Mouse (Mus musculus) urinary bladder, adult 18-20 months (tissue): ENCODE results near the gene Spr.
A peak's percentile ranks its signal among the peaks of the same experiment; 100 is the strongest.
"Not testable (repeated sequence)": the region's sequence is repeated elsewhere in the genome, so short reads cannot be mapped to it uniquely, and the experiment has no call there.

Experiments
- DNase-seq, 2 experiments: peaks; one replicate each; pipeline ENCODE4 v3.0.0; 2022; ENCODE audit warnings: low spot score in 2 of 2, mixed read lengths in 2 of 2

Spr gene

DNA sequence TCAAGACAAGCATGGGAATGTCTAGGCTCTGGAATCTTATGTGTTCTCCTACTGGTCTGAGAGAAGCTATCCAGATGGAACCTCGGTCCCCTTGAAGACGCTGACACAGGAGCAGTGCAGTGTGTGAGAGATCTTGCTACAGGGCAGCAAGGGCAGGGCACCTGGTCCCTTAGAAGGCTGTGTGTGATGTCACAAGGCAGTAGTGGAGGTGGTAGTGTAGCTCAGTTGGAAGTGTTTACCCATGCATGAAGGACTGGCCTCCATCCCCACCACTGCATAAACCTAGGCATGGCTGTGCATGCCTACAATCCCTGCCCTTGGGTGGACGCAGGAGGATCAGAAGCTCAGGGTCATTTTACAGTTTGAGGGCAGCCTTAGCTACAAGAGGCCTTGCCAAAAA is 5.3 kb downstream of the Spr start:
- DNase-seq: not testable (repeated sequence)

DNA sequence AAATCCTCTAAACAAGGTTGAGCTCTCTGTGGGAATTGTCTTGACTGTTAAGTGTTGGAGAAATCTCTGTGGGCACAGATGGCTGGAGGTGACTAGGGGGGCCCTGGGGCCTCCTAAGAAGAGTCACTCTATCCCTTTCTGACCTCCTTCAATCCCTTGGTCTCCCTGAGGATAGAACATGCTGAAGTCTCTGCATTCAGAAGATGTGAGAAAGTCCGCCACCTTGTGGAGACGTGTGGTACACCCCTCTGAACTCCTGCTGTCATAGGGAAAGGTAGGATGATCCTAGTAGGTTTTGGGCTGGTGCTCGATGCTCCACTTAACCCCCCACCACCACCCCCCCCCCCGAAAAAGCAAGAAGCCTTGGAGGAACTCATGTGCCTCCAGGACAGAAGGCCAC is 5.9 kb downstream of the Spr start:
- DNase-seq: peak; percentile 14 to 45

DNA sequence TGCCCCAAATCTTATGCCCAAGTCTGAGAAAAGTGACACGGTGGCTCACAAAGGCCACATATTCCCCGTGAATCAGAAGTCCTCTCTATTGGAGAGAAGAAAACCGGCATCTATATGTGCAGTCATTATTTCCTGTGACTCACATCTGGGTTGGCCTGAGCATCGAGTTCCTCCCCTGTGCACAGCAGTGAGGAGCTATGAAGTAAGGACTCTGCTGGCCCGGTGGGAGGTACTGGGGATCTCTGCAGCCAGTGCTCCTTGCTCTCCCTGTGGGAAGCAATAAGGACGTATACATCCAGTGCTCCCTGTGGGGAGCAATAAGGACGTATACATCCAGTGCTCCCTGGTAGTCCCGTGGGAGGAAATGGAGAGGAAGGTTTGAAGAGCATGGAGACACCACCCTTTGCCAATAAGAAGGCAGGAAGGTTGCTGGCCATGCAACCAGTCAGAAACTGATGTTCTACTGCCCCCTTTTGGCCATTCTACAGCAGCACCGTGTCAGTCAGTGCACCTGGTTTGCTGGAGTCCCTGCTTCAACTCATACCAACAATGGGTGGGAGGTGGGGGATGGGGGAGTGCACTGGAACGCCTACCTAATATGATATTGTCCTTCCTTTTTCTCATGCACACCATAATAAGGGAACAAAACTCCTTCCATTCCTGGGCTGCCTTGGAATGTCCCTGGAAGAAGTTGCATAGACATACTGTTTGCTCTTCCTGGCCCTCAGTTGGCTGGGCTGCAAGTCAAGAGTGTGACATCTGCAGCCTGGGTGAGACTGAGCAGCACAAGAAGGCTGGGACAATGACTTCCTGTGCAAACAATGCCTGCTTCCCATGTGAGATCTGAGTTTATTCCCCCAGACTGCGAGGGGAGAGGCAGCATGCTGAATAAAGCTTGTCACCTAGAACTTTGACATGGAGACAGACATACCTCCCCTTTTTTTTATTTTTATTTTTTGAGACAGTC is 19.7 kb downstream of the Spr start:
- DNase-seq: peak in 1 of 2 experiments; percentile 27

DNA sequence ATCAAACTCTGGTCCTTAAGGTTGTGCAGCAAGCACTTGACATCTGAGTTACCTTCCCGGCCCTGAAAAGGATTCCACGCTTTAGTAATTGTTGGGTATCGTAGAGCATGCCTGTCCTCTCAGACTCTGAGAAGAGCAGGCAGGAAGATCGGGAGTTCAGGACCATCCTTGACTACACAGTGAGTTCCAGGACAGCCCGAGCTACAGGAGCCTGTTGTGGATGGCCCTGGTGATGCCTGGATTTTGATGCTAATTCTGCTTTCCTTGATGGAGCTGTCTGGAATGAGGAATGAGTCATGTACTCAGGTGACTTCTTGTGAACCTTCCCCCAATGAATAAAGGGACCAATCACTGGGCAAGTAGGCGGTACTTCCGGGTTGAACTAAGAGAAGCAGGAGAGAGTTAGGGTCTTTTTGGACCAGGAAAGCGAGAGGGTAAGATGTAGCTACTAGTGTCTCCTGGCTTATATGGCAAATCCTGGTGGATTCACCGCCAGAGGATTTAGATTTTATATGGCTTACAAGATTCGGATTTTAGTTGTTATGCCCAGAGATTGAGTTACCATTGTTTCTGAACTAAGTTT is 32.4 kb downstream of the Spr start:
- no peak for DNase-seq

DNA sequence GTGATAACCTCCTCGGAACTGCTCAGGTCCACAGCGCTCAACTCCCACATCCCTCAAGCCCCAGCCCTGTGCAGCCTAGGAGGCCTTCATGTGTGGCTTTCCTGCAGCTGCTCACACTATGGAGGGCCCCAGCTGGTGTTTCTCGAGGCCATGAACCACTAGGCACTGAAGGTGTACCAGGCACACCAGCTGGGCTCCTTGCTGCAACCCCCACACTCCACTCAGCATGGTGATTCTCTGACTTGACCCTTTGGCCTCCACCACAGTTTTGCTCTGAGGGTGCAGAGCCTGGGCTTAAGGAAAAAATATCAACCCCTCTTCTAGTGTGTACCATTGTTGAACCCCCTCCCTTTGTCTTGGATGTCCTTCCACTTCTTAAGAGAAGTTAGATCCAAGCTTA is 34.2 kb downstream of the Spr start:
- no peak for DNase-seq

DNA sequence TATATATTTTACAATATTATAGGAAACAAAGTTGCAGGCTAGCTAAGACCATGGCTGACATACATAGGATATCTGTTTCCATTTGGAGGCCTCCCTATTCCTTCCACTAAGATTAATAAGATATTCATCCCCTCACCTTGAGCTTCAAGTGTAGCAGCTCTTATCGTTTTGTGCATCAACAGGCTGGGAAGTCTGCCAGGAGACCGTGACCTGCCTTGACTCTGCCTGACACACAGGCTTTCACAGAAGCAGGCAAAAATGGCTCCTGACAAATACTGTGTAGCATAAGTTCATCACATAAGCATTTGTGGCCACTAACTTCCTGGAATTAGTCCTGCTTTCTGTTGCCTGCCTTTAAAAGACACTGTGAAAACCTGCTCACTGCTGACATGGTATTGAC is 41.1 kb downstream of the Spr start:
- DNase-seq: no peak

DNA sequence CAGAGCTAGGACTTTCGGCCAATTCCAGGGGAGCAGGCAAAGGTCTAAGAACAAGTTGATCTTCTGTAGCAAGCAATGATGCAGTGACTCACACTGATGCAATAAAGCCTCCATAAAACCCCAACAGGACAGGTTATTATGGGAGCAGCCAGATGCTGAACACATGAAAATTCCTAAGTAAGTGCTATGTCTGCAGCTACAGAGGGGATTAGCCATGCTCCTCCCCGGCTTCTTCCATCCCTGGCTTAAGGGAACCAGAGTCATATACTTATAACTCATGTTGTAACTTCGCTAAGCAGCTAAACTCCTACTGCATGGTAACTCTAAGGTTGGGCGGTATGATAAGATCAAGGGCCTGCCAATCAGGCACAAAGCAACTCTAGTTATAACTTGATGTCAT is 50.1 kb downstream of the Spr start:
- DNase-seq: peak; percentile 22 to 24

DNA sequence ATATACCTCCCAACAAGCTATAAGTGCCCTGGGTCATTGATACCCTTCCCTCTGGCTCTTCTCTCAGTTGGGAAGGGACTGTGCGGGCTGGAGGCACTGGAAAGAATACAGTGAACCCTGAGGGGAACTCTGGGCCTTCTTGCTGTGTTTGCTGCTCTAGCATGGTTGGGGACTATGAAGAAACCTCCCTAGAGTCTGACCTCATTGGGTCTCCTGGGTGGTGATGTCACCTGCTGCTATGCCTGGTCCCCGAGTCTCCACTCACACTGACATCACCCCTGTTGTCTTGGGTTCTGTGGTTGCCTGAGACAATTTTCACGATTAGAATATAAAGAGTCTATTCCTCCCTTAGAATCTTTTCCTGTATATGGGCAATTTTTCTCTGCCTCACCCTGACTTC is 50.9 kb downstream of the Spr start:
- DNase-seq: no peak
